Mouse (Mus musculus): ENCODE data around the gene Klhl33. TPM values are rescaled to one million over a fixed set of nuclear protein-coding genes. Genes with fewer than 3 reads are reported as not detected.
"Not testable (repeated sequence)": the region's sequence is repeated elsewhere in the genome, so short reads cannot be mapped to it uniquely, and the experiment has no call there.

The Klhl33 gene
- polyA plus RNA-seq, 1 experiment, result not detected

- TF ChIP-seq CTCF (IDR thresholded peaks at IDR 0.05; ENCODE audit: insufficient read depth, low read depth, low read length) (no peak), POLR2A (IDR thresholded peaks at IDR 0.05; ENCODE audit: insufficient read depth, low read depth, low read length) (no peak)
- 78% methylated on average over 4 of the region's 4 CpGs for WGBS
- Histone ChIP-seq H3K4me3 (ENCODE audit: insufficient read depth, low read depth, low read length) (no peak overlapping the region), H3K27ac (ENCODE audit: insufficient read depth, low read depth, low read length) (no peak overlapping the region), H3K4me1 (ENCODE audit: control insufficient read depth, insufficient read depth, low read length) (peaks cover 5% of the 10 kb centered on the region)
These were observed 10.8 kb upstream of the Klhl33 start for GRCm38 (mm10) chr14:50908126-50908525.

- not testable (repeated sequence) for H3K27ac ChIP-seq (ENCODE audit: insufficient read depth, low read depth, low read length); H3K4me3 ChIP-seq (ENCODE audit: insufficient read depth, low read depth, low read length); H3K4me1 ChIP-seq (ENCODE audit: control insufficient read depth, insufficient read depth, low read length)
These were observed 8.0 kb upstream of the Klhl33 start for GRCm38 (mm10) chr14:50905327-50905726.

- no peak for TF ChIP-seq CTCF (IDR thresholded peaks at IDR 0.05; ENCODE audit: insufficient read depth, low read depth, low read length)
- TF ChIP-seq POLR2A (IDR thresholded peaks at IDR 0.05; ENCODE audit: insufficient read depth, low read depth, low read length), result no peak
- H3K4me1 ChIP-seq (ENCODE audit: control insufficient read depth, insufficient read depth, low read length), result peaks cover 5% of the 10 kb centered on the region
- 92% methylated on average over 4 of the region's 4 CpGs for WGBS
These were observed 7.5 kb upstream of the Klhl33 start for GRCm38 (mm10) chr14:50904828-50905129.

GRCm38 (mm10) chr14:50903973-50904827 is 6.9 kb upstream of the Klhl33 start:
- Histone ChIP-seq H3K4me1 (ENCODE audit: control insufficient read depth, insufficient read depth, low read length) (peaks cover 5% of the 10 kb centered on the region), H3K27ac (ENCODE audit: insufficient read depth, low read depth, low read length) (no peak overlapping the region), H3K4me3 (ENCODE audit: insufficient read depth, low read depth, low read length) (peak overlapping the region; percentile 49)
- 8% methylated on average over 26 of the region's 26 CpGs for WGBS
- no peak for TF ChIP-seq POLR2A (IDR thresholded peaks at IDR 0.05; ENCODE audit: insufficient read depth, low read depth, low read length)
- 0 out of 2 replicates have a peak, but pooled peaks have one; percentile 17 for TF ChIP-seq CTCF (IDR thresholded peaks at IDR 0.05; ENCODE audit: insufficient read depth, low read depth, low read length)

More at GRCm38 (mm10) chr14:50904828-50905129, 7.5 kb upstream of the Klhl33 start:
- Histone ChIP-seq H3K27ac (ENCODE audit: insufficient read depth, low read depth, low read length) (no peak overlapping the region), H3K4me3 (ENCODE audit: insufficient read depth, low read depth, low read length) (no peak overlapping the region)

GRCm38 (mm10) chr14:50897992-50898391 is 685 bp upstream of the Klhl33 start:
- H3K27ac ChIP-seq (ENCODE audit: insufficient read depth, low read depth, low read length); H3K4me3 ChIP-seq (ENCODE audit: insufficient read depth, low read depth, low read length): not testable (repeated sequence)
- WGBS, result 96% methylated on average over 2 of the region's 2 CpGs
- H3K4me1 ChIP-seq (ENCODE audit: control insufficient read depth, insufficient read depth, low read length), result peaks cover 14% of the 10 kb centered on the region

GRCm38 (mm10) chr14:50896747-50897373 is 447 bp downstream of the Klhl33 start:
- no peak for TF ChIP-seq CTCF (IDR thresholded peaks at IDR 0.05; ENCODE audit: insufficient read depth, low read depth, low read length)
- TF ChIP-seq POLR2A (IDR thresholded peaks at IDR 0.05; ENCODE audit: insufficient read depth, low read depth, low read length), result no peak
- WGBS, result 17% methylated on average over 23 of the region's 23 CpGs
- Histone ChIP-seq H3K4me3 (ENCODE audit: insufficient read depth, low read depth, low read length) (peak overlapping the region; percentile 48), H3K27ac (ENCODE audit: insufficient read depth, low read depth, low read length) (peak overlapping the region; percentile 6; the same call in 1 of the 2 replicates), H3K4me1 (ENCODE audit: control insufficient read depth, insufficient read depth, low read length) (peaks cover 14% of the 10 kb centered on the region)

- WGBS, result 11% methylated on average over 19 of the region's 19 CpGs
- Histone ChIP-seq H3K27ac (ENCODE audit: insufficient read depth, low read depth, low read length) (peak overlapping the region; percentile 6; the same call in 1 of the 2 replicates), H3K4me3 (ENCODE audit: insufficient read depth, low read depth, low read length) (peak overlapping the region; percentile 48), H3K4me1 (ENCODE audit: control insufficient read depth, insufficient read depth, low read length) (peaks cover 14% of the 10 kb centered on the region)
- TF ChIP-seq CTCF (IDR thresholded peaks at IDR 0.05; ENCODE audit: insufficient read depth, low read depth, low read length) (no peak), POLR2A (IDR thresholded peaks at IDR 0.05; ENCODE audit: insufficient read depth, low read depth, low read length) (no peak)
These were observed 1.1 kb downstream of the Klhl33 start for GRCm38 (mm10) chr14:50895985-50896746.

- TF ChIP-seq CTCF (IDR thresholded peaks at IDR 0.05; ENCODE audit: insufficient read depth, low read depth, low read length) (no peak), POLR2A (IDR thresholded peaks at IDR 0.05; ENCODE audit: insufficient read depth, low read depth, low read length) (no peak)
- peaks cover 14% of the 10 kb centered on the region for H3K4me1 ChIP-seq (ENCODE audit: control insufficient read depth, insufficient read depth, low read length)
- no peak overlapping the region for H3K27ac ChIP-seq (ENCODE audit: insufficient read depth, low read depth, low read length)
- no peak overlapping the region for H3K4me3 ChIP-seq (ENCODE audit: insufficient read depth, low read depth, low read length)
These were observed 1.9 kb downstream of the Klhl33 start for GRCm38 (mm10) chr14:50895407-50895806.

All from olfactory bulb, adult 2 months (tissue).